Mouse (Mus musculus) myocyte (in vitro differentiated cells): ENCODE measurements around the gene 4933430I17Rik.

Experiments
- E2F4 ChIP-seq: IDR thresholded peaks from one replicate; pipeline ENCODE4 v1.6.1; 2011; ENCODE audit warnings: mild to moderate bottlenecking, control low read depth, moderate library complexity; ENCODE audit not compliant: insufficient read depth
- MAX ChIP-seq: IDR thresholded peaks from one replicate; pipeline ENCODE4 v1.6.1; 2011; ENCODE audit warnings: low read depth, mild to moderate bottlenecking, control low read depth
- POLR2A ChIP-seq: IDR thresholded peaks from one replicate; pipeline ENCODE4 v1.6.1; 2011; ENCODE audit warnings: low read depth, mild to moderate bottlenecking, control low read depth, moderate library complexity; ENCODE audit not compliant: insufficient read length
- TCF12 ChIP-seq: IDR thresholded peaks from one replicate; pipeline ENCODE4 v1.6.1; 2011; ENCODE audit warnings: mild to moderate bottlenecking, control low read depth; ENCODE audit not compliant: poor library complexity, insufficient read depth, severe bottlenecking

GRCm38 (mm10) chr4:62502969-62503368, 22.2 kb upstream of the 4933430I17Rik start:
- TF ChIP-seq POLR2A (no peak), E2F4 (no peak), TCF12 (no peak), MAX (no peak)
